Mouse (Mus musculus): ENCODE data around the gene Zfand4. TPM values are rescaled to one million over a fixed set of nuclear protein-coding genes. Genes with fewer than 3 reads are reported as not detected.

Zfand4 gene
- polyA plus RNA-seq, 1 experiment from 2014 or later: 4.9 TPM

GRCm38 (mm10) chr6:116371500-116371899 is 107.5 kb downstream of the Zfand4 start:
- DNase-seq (no peak), ATAC-seq (ENCODE audit: low read depth) (no peak)
- peak overlapping the region; percentile 95; the same call in 1 of the 2 replicates for H3K27ac ChIP-seq
- no peak overlapping the region for H3K4me3 ChIP-seq (replicated peaks)
- no peaks in the 10 kb centered on the region for H3K27me3 ChIP-seq
- no peaks in the 10 kb centered on the region for H3K9me3 ChIP-seq (replicated peaks)
- peaks cover 85% of the 10 kb centered on the region for H3K4me1 ChIP-seq (replicated peaks)
- peak overlapping the region; percentile 65 for H3K9ac ChIP-seq
- peaks cover 26% of the 10 kb centered on the region for H3K36me3 ChIP-seq
- H3K4me2 ChIP-seq: no peak overlapping the region
- WGBS (ENCODE audit: insufficient replicate concordance): 88% methylated on average over 3 of the region's 3 CpGs

DNA sequence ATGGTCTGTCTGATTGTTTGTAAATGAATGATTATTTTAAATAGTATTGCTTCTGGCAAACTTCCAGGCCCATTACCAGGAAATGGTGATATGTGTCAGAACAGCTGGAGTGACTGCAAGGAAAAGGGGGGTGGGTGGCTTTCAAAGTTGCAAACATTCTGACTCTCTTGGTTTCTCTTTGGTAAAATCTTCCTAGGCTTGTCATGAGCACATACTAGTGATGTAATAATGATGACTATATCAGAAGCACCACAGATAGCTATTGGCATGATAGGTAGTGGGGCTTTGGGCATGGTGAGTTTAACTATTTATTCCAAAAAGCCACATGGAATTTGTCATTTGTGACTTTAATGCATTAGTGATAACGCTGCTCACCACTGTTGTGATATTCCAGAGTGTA is 110.1 kb downstream of the Zfand4 start:
- Histone ChIP-seq H3K36me3 (peaks cover 46% of the 10 kb centered on the region), H3K27me3 (no peaks in the 10 kb centered on the region), H3K4me3 (replicated peaks) (no peak overlapping the region), H3K9me3 (replicated peaks) (no peaks in the 10 kb centered on the region), H3K4me2 (no peak overlapping the region), H3K4me1 (replicated peaks) (peaks cover 75% of the 10 kb centered on the region), H3K9ac (no peak overlapping the region), H3K27ac (no peak overlapping the region)
- ATAC-seq (ENCODE audit: low read depth): no peak
- DNase-seq: no peak
- 86% methylated on average over 1 of the region's 1 CpGs for WGBS (ENCODE audit: insufficient replicate concordance)

- H3K4me1 ChIP-seq (replicated peaks): peaks cover 70% of the 10 kb centered on the region
Measured at GRCm38 (mm10) chr6:116374618-116375017, 110.6 kb downstream of the Zfand4 start.

GRCm38 (mm10) chr6:116378892-116379291 is 114.9 kb downstream of the Zfand4 start:
- Histone ChIP-seq H3K4me1 (replicated peaks) (peaks cover 47% of the 10 kb centered on the region), H3K9ac (no peak overlapping the region), H3K9me3 (replicated peaks) (no peaks in the 10 kb centered on the region), H3K4me2 (no peak overlapping the region), H3K36me3 (peaks cover 58% of the 10 kb centered on the region), H3K27me3 (no peaks in the 10 kb centered on the region), H3K27ac (no peak overlapping the region), H3K4me3 (replicated peaks) (no peak overlapping the region)
- 76% methylated on average over 7 of the region's 7 CpGs for WGBS (ENCODE audit: insufficient replicate concordance)
- ATAC-seq (ENCODE audit: low read depth) (no peak), DNase-seq (no peak)

More at GRCm38 (mm10) chr6:116374618-116375017, 110.6 kb downstream of the Zfand4 start:
- DNase-seq (no peak), ATAC-seq (ENCODE audit: low read depth) (no peak)
- Histone ChIP-seq H3K9ac (no peak overlapping the region), H3K27me3 (no peaks in the 10 kb centered on the region), H3K4me3 (replicated peaks) (no peak overlapping the region), H3K4me2 (no peak overlapping the region), H3K9me3 (replicated peaks) (no peaks in the 10 kb centered on the region), H3K36me3 (peaks cover 49% of the 10 kb centered on the region), H3K27ac (no peak overlapping the region)

Other genes with a start within 250 kb of the Zfand4 start
- 3.7 and 4.8 TPM in 2 replicates for gene Tmcc1, start 70.7 kb upstream of the Zfand4 start, polyA plus RNA-seq (2015; fragmentation: Nextera tagmentation; extraction: Ambion mirVana)
- gene Washc2, start 56.2 kb upstream of the Zfand4 start, polyA plus RNA-seq (2015; fragmentation: Nextera tagmentation; extraction: Ambion mirVana): 13.8 and 16.8 TPM in 2 replicates
- 76.9 and 92.7 TPM in 2 replicates for gene March8, start 73.8 kb downstream of the Zfand4 start, polyA plus RNA-seq (2015; fragmentation: Nextera tagmentation; extraction: Ambion mirVana)
- 2.9 and 3.3 TPM in 2 replicates for gene Alox5, start 197.0 kb downstream of the Zfand4 start, polyA plus RNA-seq (2015; fragmentation: Nextera tagmentation; extraction: Ambion mirVana)
- not detected in 2 replicates for gene Olfr211, start 224.9 kb downstream of the Zfand4 start, polyA plus RNA-seq (2015; fragmentation: Nextera tagmentation; extraction: Ambion mirVana)
- not detected in 2 replicates for gene Olfr212, start 242.3 kb downstream of the Zfand4 start, polyA plus RNA-seq (2015; fragmentation: Nextera tagmentation; extraction: Ambion mirVana)

Measured in liver, embryonic 13.5 days (tissue).